Mouse (Mus musculus) naive thymus-derived CD4-positive, alpha-beta T cell, adult 2 months (primary cell): ENCODE results near the gene Dscam.

Experiments
- DNase-seq: peaks from one replicate; pipeline ENCODE4 v3.0.0-alpha.2; 2011; ENCODE audit warnings: low read depth

The Dscam gene

GRCm38 (mm10) chr16:96759081-96759603 is 411.4 kb downstream of the Dscam start:
- DNase-seq, result no peak

- DNase-seq, result no peak
Measured at GRCm38 (mm10) chr16:96758381-96758780, 412.2 kb downstream of the Dscam start.

GRCm38 (mm10) chr16:96757588-96758313 is 412.8 kb downstream of the Dscam start:
- no peak for DNase-seq

- no peak for DNase-seq
Measured at GRCm38 (mm10) chr16:96756994-96757393, 413.6 kb downstream of the Dscam start.

- no peak for DNase-seq
Measured at GRCm38 (mm10) chr16:96754971-96755504, 415.5 kb downstream of the Dscam start.

GRCm38 (mm10) chr16:96754381-96754780 is 416.2 kb downstream of the Dscam start:
- no peak for DNase-seq

GRCm38 (mm10) chr16:96753781-96754173 is 416.8 kb downstream of the Dscam start:
- DNase-seq, result no peak

- no peak for DNase-seq
Measured at GRCm38 (mm10) chr16:96753164-96753780, 417.3 kb downstream of the Dscam start.

- DNase-seq, result no peak
Measured at GRCm38 (mm10) chr16:96742475-96743255, 427.9 kb downstream of the Dscam start.

GRCm38 (mm10) chr16:96741336-96741735 is 429.2 kb downstream of the Dscam start:
- DNase-seq, result no peak

- DNase-seq, result no peak
Measured at GRCm38 (mm10) chr16:96740073-96741055, 430.2 kb downstream of the Dscam start.

GRCm38 (mm10) chr16:96736501-96736900 is 434.1 kb downstream of the Dscam start:
- DNase-seq, result no peak

GRCm38 (mm10) chr16:96730881-96731280 is 439.7 kb downstream of the Dscam start:
- no peak for DNase-seq

GRCm38 (mm10) chr16:96727836-96728774 is 442.4 kb downstream of the Dscam start:
- DNase-seq, result no peak

- no peak for DNase-seq
Measured at GRCm38 (mm10) chr16:96725071-96725724, 445.4 kb downstream of the Dscam start.

- no peak for DNase-seq
Measured at GRCm38 (mm10) chr16:96724591-96724990, 446.0 kb downstream of the Dscam start.

- DNase-seq, result no peak
Measured at GRCm38 (mm10) chr16:96724123-96724522, 446.4 kb downstream of the Dscam start.

GRCm38 (mm10) chr16:96723066-96723669 is 447.4 kb downstream of the Dscam start:
- DNase-seq, result no peak

- no peak for DNase-seq
Measured at GRCm38 (mm10) chr16:96722135-96722534, 448.4 kb downstream of the Dscam start.
